Mouse (Mus musculus): ENCODE data around the gene Mtch2. TPM values are rescaled to one million over a fixed set of nuclear protein-coding genes. Genes with fewer than 3 reads are reported as not detected.
"Not testable (repeated sequence)": the region's sequence is repeated elsewhere in the genome, so short reads cannot be mapped to it uniquely, and the experiment has no call there.

Gene Mtch2
- total RNA-seq, 2 experiments from 2014 or later = 205 TPM

DNA sequence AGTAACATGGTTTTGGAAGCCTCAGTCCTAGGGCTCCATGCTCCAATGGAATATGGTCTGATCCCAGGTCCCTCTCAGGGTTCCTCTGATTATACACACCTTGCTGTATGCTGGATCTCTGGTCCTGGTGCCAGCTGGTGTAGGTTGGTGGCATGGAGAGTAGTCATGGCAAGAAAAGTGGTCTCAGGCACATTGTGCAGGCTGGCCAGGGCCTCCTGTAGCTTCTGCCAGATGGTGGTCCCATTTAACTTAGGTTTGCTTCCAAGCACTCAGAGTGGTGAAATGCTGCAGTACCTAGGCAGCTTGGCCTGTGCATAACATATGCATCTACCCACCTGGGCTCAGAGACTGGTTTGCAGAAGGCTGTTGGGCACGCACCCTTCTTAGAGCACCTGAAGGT lies 3.4 kb downstream of the Mtch2 start:
- no peak for DNase-seq
- intact Hi-C loops (cut with DNase I) = no loop called here

DNA sequence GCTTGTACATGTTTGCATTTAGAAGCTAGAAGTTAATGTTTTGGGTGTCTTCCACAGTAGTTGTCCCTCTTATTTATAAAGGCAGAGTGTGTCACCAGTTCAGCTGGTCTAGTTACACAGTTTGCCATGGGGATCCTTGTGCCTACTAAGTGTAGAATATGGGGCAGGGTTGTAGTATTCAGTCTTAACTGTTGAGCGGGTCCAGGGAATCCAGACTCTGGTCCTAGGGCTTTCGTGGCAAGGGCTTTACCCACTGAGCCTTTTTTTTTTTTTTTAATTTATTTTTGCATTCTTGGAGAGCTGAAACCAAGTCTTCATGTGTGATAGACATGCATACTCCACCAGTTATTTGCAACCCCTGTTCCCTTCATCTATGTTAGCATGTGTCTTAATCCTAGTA lies 14.5 kb downstream of the Mtch2 start:
- no peak for DNase-seq
- intact Hi-C loops (cut with DNase I) = no loop called here

DNA sequence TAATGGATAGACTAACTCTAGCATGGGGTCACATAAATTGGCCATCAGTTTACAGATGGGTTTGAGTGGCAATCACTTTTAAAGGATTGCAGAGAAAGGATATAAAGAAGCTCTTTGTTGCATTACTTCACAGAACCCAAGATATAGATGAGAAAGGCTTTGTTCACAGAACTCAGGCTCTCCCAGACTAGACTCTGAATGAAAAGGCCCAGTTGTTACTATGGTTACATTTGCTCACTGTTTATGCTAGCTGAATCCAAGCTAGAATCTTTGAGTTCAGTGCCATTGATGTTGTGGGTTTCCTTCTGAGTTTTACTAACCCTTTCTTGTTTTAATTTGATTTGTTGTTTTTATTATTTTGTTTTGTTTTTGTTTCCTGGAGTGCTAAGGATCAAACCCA lies 17.2 kb downstream of the Mtch2 start:
- no peak for DNase-seq
- intact Hi-C loops (cut with DNase I) = no loop called here

DNA sequence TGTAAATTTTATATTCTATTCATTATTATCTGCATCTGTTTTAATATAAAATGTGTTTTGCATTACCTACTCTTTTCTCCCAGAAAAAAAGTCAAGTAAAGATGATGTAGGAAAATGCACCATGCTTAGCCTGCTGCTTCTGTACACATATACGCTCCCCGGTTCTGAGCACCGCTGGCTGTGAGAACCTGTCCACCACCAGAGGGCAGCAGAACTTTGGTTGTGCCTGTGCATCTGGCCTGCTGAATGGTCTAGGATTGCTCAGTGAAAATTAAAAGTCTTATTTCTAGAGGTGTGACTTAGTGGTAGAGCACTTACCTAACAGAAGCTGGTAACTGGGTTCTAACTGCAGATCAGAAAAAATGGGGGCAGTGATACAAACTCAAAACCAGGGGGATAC lies 19.6 kb downstream of the Mtch2 start:
- intact Hi-C loops (cut with DNase I) = loop anchor here (1.0 to 5.0 kb wide), 3 partner anchors 36 to 235 kb away; partner anchors contain the start of genes Kbtbd4 and Ndufs3
- DNase-seq = peak; percentile 90 to 94

DNA sequence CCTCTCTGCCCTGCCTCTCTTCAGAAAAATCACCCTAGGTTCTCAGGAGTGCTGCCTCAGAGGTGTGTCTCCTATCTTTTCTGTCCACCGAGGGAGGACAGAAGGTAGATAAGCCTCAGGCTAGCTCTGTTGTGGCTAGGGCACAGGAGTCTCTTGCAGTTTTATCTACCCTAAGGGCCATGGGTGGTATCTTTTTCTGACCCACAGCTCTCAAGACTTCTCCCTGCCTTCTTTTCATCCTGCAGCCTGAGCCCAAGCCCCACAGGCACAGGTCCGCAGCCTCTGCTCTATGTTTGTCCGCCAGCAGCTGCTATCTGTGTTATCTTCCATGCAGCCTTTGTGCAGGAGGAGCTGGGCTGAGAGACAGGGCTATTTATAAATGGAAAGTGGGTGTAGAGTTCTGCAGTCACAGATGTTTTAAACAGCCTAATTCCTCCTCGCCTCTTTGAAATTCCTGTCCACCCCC lies 23.2 kb downstream of the Mtch2 start:
- intact Hi-C loops (cut with DNase I) = no loop called here
- peak; percentile 69 to 76 for DNase-seq

DNA sequence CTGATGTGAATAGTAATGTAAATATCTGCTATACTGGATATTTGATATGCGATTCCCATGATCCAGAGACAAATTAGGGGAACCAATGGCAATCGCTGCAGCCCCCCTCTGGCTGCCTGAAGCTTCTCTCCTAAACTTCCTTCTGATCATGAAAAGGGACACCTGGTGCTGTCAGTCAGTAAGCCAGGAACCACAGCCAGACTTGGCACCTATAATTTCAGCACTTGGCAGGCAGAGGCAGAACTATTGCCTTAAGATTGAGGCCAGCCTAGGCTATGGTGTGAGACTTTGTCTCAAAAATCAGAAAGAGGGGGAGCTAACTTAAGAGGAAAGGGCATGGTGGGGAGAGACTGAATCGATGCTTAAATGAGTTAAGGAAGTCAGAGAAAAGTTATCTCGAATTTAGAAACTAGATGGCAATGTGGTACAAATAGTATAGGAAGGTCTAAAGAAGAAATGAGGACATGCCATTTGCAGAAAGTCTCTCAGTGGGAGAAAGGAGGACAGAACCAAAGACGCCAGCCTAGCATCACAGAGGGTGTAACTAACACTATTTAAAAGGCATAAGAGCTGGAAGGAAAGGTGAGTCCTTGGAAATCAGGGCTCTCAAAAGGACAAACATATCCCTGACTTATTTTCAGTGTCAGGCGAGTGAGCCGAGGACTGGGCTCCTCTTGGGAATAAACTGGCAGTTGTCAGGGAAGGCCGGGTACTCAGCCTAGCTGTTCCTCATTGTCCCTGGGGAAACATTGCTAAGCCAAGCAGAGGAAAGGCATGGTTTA lies 24.4 kb downstream of the Mtch2 start:
- peak; percentile 28 to 32 for DNase-seq
- intact Hi-C loops (cut with DNase I) = no loop called here

DNA sequence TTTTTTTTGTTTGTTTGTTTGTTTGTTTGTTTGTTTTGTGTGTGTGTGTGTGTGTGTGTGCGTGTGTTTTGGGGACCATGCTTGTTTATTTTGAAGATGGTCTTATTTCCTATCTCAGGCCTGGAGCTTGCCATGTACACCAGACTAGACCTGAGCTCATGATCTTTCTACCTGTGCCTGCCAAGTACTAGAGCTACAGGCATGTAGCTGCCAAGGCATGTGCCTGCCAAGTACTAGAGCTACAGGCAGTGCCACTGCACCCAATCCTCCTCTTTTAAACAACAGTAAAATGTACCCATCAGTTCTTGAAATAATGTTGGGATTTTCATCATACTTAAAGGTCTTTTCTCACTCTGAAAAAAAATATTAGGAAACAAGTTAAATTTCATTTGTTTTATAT lies 27.1 kb downstream of the Mtch2 start:
- DNase-seq = peak; percentile 30
- intact Hi-C loops (cut with DNase I) = no loop called here

DNA sequence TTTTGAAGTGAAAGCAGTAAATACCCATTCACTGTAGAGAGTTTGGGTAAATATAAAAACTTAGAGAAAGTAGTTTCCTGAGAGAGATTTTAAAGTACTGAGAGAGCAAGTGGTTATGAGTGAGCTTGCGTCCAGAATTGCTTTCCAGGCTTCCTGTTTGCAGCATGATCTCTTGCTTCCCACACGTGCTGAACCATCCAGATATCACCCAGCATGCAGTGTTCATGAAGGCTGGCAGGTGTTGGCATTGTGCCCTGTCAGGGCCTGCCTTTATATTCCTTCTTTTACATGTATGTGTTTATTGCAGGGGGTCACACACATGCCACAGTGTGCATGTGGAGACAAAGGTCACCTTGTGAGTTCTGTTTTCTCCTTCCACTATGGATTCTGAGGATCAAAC lies 28.3 kb downstream of the Mtch2 start:
- DNase-seq = no peak
- intact Hi-C loops (cut with DNase I) = no loop called here

DNA sequence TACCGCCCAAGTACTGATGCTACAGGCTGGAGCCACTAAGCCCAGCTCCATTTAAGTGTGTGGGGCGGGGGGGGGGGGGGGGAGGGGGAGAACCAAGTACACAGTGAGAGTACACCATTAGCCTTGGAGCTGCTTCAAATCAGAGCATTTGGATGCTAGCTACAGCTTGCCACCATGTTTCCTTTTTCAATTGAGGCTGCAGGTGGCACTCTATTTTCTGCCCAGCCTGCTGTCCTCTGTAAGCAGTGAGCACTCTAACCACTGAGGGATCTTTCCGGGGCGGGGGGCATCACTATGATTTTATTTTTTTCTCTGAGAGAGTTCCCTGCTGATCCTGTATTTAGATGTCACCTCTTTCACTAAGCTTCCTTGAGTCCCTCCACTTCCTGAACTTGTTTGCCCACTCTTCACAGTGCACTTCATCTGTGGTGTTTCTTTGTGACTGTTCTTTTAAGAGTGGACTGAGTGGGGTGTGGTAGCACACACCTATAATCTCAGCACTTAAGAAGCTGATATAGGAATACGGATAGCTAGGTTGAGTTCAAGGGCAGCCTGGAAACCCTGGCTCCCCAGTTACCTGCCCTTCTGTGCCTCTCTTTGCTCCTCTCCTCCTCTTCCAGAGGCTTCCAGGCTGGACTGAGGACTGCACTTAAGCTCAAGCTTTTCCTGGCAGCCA lies 30.8 kb downstream of the Mtch2 start:
- intact Hi-C loops (cut with DNase I) = no loop called here
- no peak for DNase-seq

DNA sequence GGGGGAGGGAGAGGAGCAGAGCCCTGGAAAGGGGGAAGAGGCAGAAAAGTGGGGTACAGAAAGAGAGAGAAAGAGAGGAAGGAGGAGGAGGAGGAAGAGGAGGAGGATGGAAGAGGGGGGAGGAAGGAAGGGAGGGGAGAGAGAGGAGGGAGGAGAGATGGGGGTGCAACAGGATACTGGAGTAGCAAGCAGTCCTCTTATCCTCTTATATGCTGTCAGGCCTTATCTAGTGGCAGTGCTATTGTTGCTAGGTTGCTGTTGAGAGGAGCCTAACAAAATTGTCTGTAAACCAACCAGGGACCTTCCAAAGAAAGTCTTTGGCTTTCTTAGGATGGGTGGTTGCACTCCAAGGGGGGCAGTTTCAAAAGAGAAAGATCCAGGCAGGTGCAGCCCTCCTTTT lies 32.5 kb downstream of the Mtch2 start:
- DNase-seq = no peak
- intact Hi-C loops (cut with DNase I) = no loop called here

DNA sequence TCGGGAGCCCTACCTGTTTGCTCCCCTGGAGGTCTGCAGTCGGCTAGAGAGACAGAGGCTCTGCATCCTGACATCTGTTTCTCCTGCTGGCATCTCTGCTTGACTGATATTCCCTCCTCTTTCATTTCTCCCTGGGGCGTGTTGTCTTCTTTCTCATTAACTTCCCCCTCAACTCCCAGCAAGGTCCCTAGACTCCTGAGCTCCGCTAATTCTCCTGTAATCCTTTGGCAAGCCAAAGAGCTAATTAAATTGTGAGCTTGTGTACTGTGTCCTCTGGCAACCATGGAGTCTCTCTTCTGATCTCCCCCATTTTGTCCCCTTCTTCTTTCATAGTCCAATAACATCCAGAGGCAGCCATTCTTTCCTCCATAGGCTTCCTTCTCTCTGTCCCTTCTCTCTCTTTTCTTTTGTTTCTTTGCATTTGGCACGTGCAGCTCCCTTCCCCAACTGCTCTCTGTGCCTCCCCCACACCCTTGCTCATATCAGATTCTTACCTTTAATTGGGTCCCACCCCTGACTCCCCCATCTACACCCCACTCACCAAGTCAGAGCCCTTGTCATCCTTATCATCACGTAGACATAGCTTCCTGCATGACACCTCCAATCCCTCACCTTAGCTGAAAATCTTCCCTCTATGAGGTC lies 33.3 kb downstream of the Mtch2 start:
- DNase-seq = no peak
- intact Hi-C loops (cut with DNase I) = no loop called here

DNA sequence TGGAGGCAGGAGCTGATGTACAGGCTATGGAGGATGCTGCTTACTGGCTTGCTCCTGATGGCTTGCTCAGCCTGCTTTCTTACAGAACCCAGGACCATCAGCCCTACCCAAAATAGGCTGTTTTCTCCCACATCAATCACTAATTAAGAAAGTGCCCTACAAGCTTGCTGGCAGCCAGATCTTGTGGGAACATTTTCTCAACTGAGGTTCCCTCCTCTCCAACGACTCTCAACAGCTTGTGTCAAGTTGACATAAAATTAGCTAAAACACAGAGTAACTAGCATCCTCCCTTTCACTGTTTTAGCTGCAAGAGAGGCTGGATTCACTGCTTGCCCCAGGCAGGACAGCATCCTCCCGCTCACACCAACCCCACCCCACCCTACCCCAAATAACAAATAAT lies 34.9 kb downstream of the Mtch2 start:
- intact Hi-C loops (cut with DNase I) = no loop called here
- no peak for DNase-seq

DNA sequence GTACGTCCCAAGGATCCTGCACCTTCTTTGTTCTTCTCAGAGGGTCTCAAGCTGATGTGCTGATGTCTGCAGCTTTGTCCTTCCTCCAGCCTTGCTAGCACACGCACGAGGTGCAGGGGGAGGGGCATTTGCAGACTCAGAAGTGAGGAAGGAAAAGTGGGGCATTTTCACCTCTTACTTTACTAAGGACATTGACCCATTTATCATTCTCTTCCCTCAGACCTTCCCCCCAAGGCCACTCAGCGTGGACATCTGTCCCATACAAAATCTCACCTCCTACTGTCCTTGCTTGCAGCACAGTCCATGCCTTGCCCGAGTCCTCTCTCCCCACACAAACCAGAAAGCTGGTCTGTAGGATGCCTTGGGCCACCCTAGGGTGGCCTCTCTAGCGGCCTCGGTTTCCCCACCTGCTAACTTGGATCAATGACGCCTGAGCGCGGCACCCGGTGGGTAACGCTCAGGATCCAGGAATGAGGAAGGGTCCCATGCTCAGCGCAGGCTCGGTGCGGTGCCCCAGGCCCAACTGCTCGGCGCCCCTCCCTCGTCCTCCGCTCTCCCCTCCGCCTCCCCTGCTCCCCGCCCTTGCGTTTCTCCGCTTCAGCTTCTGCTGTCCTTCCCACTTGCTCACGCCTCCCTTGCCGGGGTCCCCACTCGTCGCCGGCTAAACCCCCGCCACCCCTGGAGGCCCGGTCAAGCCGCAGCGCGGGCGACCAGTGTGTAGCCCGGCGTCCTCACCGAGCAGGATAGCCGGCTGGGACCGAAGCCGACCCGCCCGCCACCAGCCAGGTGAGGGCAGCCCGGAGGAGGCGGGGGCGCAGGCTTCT lies 38.5 kb downstream of the Mtch2 start, which contains the start of gene C1qtnf4:
Gene C1qtnf4 (plus strand): TSS at position 643 of the 824 bp plus-strand sequence.
- DNase-seq = peak in 1 of 2 experiments; percentile 21

DNA sequence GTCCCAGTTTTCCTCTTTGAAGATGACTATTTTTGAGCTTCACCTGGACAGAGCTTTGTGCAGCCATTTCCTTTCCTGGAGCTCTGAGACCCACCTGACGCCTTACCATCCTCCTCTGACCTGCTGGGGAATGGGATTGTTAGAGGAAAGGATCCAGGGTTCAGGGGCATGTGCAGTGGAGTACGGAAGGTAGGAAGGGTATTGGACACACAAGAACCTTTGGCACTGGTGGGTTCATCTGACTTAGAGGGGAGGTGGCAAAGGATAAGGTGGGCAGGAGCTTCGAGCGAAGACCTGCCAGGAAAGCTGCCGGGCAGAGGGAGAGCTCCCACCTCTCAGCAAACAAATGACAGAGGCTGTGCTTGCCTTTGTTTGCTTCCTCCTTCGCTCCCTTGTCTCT lies 39.5 kb downstream of the Mtch2 start:
- intact Hi-C loops (cut with DNase I) = no loop called here
- no peak for DNase-seq

More for the DNA sequence above, 38.5 kb downstream of the Mtch2 start, which contains the start of gene C1qtnf4:
- intact Hi-C loops (cut with DNase I) = no loop called here

DNA sequence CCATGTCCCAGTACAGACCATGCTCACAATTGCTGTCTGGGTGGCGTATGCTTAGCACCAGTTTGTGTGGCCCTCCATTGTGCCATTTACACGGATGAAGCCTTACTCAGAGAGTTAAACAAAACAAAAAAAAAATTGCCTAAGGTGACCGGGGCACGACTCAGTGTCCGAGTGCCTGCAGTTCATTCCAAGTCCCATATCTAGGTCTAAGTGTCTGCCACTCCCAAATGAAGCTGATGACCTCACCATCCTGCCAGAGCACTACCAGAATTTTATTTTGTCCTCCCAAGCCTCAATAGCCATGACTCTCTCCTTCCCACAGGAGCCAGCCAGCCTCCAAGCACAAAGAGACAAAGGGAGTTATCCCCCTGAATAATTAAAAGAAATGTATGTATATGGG lies 40.7 kb downstream of the Mtch2 start:
- no peak for DNase-seq
- intact Hi-C loops (cut with DNase I) = no loop called here

DNA sequence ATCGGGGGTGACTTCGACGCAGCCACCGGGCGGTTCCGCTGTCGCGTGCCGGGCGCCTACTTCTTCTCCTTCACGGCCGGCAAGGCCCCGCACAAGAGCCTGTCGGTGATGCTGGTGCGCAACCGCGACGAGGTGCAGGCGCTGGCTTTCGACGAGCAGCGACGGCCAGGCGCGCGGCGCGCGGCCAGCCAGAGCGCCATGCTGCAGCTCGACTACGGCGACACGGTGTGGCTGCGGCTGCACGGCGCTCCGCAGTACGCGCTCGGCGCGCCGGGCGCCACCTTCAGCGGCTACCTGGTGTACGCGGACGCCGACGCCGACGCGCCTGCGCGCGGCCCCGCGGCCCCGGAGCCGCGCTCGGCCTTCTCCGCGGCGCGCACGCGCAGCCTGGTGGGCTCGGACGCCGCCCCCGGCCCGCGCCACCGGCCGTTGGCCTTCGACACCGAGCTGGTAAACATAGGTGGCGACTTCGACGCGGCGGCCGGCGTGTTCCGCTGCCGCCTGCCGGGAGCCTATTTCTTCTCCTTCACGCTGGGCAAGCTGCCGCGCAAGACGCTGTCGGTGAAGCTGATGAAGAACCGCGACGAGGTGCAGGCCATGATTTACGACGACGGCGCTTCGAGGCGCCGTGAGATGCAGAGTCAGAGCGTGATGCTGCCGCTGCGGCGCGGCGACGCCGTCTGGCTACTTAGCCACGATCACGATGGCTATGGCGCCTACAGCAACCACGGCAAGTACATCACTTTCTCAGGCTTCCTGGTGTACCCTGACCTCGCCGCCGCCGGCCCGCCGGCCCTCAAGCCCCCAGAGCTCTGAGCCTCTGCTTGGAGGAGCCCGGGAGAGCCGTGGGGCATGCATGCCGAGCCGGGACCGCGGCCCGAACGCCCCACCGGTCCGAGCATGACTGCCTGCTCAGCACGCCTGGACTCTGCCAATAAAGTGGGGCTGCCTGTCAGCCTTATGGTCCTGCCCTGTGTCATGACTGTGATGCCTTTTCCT lies 42.9 kb downstream of the Mtch2 start:
- peak; percentile 54 to 62 for DNase-seq
- intact Hi-C loops (cut with DNase I) = no loop called here

DNA sequence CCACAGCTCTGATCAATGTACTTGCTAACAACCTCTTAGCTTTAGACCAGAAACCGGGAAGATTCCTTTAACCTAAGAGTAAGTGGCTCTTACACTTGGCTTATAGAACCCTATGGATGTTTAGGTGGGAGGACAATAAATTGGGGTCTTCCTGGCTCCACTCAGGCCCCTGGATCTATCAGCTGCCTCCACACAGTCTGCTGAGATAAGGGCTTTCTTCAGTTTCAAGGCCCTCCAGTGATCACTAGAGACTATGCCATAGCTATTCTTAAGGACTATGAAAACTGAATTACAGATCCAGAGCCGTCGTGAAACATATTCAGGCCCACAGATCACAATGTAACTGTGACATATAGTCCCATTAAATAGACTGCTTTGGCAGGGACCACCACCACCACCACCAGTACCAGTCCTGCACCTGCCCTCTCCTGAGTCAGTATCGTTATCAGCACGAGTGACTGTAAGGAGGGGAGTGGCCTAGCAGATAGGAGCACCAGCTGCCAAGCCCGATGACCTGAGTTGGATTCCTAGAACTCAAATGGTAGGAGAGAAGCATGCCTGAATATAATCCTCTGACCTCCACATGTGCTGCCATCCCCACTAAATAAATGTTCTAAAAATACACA lies 46.8 kb downstream of the Mtch2 start:
- DNase-seq = no peak
- intact Hi-C loops (cut with DNase I) = no loop called here

DNA sequence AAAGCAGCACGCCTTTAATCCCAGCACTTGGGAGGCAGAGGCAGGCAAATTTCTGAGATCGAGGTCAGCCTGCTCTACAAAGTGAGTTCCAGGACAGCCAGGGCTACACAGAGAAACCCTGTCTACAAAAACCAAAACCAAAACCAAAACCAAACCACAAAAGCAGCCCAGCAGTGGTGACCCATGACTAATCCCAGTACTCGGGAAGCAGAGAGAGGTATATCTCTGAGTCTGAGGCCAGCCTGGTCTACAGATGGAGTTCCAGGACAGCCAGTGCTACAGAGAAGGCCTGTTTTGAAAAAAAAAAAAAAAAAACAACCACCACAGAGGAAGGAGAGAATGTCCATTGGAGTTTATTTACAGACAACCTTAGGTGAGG lies 47.3 kb downstream of the Mtch2 start:
- intact Hi-C loops (cut with DNase I); DNase-seq: not testable (repeated sequence)

DNA sequence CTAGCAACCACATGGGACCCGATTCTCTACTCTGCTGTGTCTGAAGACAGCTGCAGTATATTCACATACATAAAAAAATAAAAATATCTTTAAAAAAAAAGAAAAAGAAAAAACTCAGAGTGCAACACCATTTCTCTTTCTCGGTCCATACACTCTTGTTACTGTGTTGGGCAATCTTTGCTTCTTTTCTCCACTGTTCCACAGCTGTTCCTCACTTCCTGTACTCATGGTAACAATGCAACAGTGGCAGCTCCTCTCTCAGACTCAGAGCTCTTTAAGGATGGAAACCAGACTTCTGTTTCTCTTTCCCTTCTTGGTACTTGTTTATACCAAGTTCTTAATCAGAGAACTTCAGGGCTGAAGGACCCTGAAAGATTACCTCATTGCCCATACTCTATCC lies 56.4 kb downstream of the Mtch2 start:
- no peak for DNase-seq
- intact Hi-C loops (cut with DNase I) = loop anchor here (5.0 kb wide), 1 partner anchor 36 kb away; no protein-coding TSS in a partner anchor

Data from heart, postnatal 10 days (tissue).